Mouse (Mus musculus) erythroblast, embryonic 14.5 days (primary cell): ENCODE measurements around the gene Prmt8.

Source experiments
- GATA1 ChIP-seq: IDR thresholded peaks from 2 replicates; pipeline ENCODE4 v1.6.1; 2012; ENCODE audit warnings: low read length, inconsistent platforms, mixed read lengths
- TAL1 ChIP-seq: IDR thresholded peaks from 3 replicates; pipeline ENCODE4 v1.6.1; 2012; ENCODE audit warnings: low read length, inconsistent platforms, mixed read lengths

GRCm38 (mm10) chr6:127766041-127766604 is 3.1 kb downstream of the Prmt8 start:
- no peak for TF ChIP-seq GATA1
- no peak for TF ChIP-seq TAL1
